Mouse (Mus musculus) limb, embryonic 13.5 days (tissue): ENCODE data around the gene Galr3. TPM values are rescaled to one million over a fixed set of nuclear protein-coding genes. Genes with fewer than 3 reads are reported as not detected.
"Not testable (repeated sequence)": the region's sequence is repeated elsewhere in the genome, so short reads cannot be mapped to it uniquely, and the experiment has no call there.

Source experiments
- ATAC-seq: fragments of 200-750 bp; cut with Nextera tagmentation; 2 replicates; pipeline ENCODE4 v1.8.0; 2017; ENCODE audit warnings: low read depth, moderate number of reproducible peaks, moderate TSS enrichment; ENCODE audit not compliant: low FRiP score
- H3K27ac ChIP-seq: fragments of 300-500 bp; sonication (generic); 2 replicates; pipeline ENCODE4 v1.5.1; 2015; ENCODE audit warnings: inconsistent platforms, mild to moderate bottlenecking, moderate library complexity
- H3K27me3 ChIP-seq: fragments of 300-500 bp; sonication (generic); 2 replicates; pipeline ENCODE4 v1.6.1; 2015; ENCODE audit warnings: mild to moderate bottlenecking, inconsistent platforms
- H3K36me3 ChIP-seq: fragments of 300-500 bp; sonication (generic); 2 replicates; pipeline ENCODE4 v1.6.1; 2015; ENCODE audit warnings: inconsistent platforms, mild to moderate bottlenecking, moderate library complexity
- H3K4me1 ChIP-seq: fragments of 300-500 bp; sonication (generic); 2 replicates; pipeline ENCODE4 v1.6.1; 2015; ENCODE audit warnings: inconsistent platforms
- H3K4me2 ChIP-seq: fragments of 300-500 bp; sonication (generic); replicated peaks from 2 replicates; pipeline ENCODE4 v1.6.1; 2015; ENCODE audit warnings: inconsistent platforms, mild to moderate bottlenecking, moderate library complexity
- H3K4me3 ChIP-seq: fragments of 300-500 bp; sonication (generic); 2 replicates; pipeline ENCODE4 v1.5.1; 2015; ENCODE audit warnings: moderate library complexity, mild to moderate bottlenecking, inconsistent platforms
- H3K9ac ChIP-seq: fragments of 300-500 bp; sonication (generic); 2 replicates; pipeline ENCODE4 v1.6.1; 2015; ENCODE audit warnings: mild to moderate bottlenecking, inconsistent platforms
- H3K9me3 ChIP-seq: fragments of 300-500 bp; sonication (generic); 2 replicates; pipeline ENCODE4 v1.6.1; 2016; ENCODE audit warnings: inconsistent platforms
- WGBS: fragments of 180-500 bp; shearing (Covaris S2); methylation state at CpG from one replicate; pipeline ENCODE4 v1.1.7; 2015; 5-methylcytosine and 5-hydroxymethylcytosine counted together
- polyA plus RNA-seq: library from polyadenylated mRNA; unstranded; fragments of >200 nt; fragmentation: Nextera tagmentation; extraction: Ambion mirVana; gene quantifications from 2 replicates; pipeline ENCODE4 v1.2.1, GENCODE M21; 2015

Galr3 gene
- polyA plus RNA-seq, 1 experiment from 2014 or later, result not detected

GRCm38 (mm10) chr15:79007059-79007458 lies 34.6 kb upstream of the Galr3 start:
- H3K27me3 ChIP-seq, result no peaks in the 10 kb centered on the region
- no peak overlapping the region for H3K27ac ChIP-seq
- 82% methylated on average over 5 of the region's 5 CpGs for WGBS
- no peaks in the 10 kb centered on the region for H3K4me1 ChIP-seq
- H3K4me3 ChIP-seq, result no peak overlapping the region
- no peaks in the 10 kb centered on the region for H3K9me3 ChIP-seq
- peaks cover 63% of the 10 kb centered on the region for H3K36me3 ChIP-seq
- H3K4me2 ChIP-seq, result no peak overlapping the region
- no peak for ATAC-seq
- no peak overlapping the region for H3K9ac ChIP-seq

GRCm38 (mm10) chr15:79007836-79008235 lies 33.8 kb upstream of the Galr3 start:
- H3K4me1 ChIP-seq, H3K4me3 ChIP-seq, H3K27me3 ChIP-seq, H3K27ac ChIP-seq, ATAC-seq, H3K9me3 ChIP-seq, H3K9ac ChIP-seq, H3K4me2 ChIP-seq: not testable (repeated sequence)
- H3K36me3 ChIP-seq, result peaks cover 55% of the 10 kb centered on the region
- WGBS, result 87% methylated on average over 6 of the region's 6 CpGs

GRCm38 (mm10) chr15:79009734-79010133 lies 32.0 kb upstream of the Galr3 start:
- H3K27ac ChIP-seq, result no peak overlapping the region
- no peak overlapping the region for H3K4me2 ChIP-seq
- H3K9me3 ChIP-seq, result no peaks in the 10 kb centered on the region
- WGBS, result 72% methylated on average over 5 of the region's 5 CpGs
- H3K9ac ChIP-seq, result no peak overlapping the region
- H3K4me1 ChIP-seq, result no peaks in the 10 kb centered on the region; the same call in 1 of the 2 replicates
- H3K36me3 ChIP-seq, result peaks cover 36% of the 10 kb centered on the region
- H3K4me3 ChIP-seq, result no peak overlapping the region
- H3K27me3 ChIP-seq, result no peaks in the 10 kb centered on the region
- no peak for ATAC-seq

GRCm38 (mm10) chr15:79011550-79011949 lies 30.1 kb upstream of the Galr3 start:
- Histone ChIP-seq H3K27me3 (no peaks in the 10 kb centered on the region), H3K36me3 (peaks cover 18% of the 10 kb centered on the region), H3K4me2 (no peak overlapping the region), H3K4me3 (no peak overlapping the region), H3K4me1 (no peaks in the 10 kb centered on the region; the same call in 1 of the 2 replicates), H3K27ac (no peak overlapping the region), H3K9me3 (no peaks in the 10 kb centered on the region), H3K9ac (no peak overlapping the region)
- 56% methylated on average over 10 of the region's 10 CpGs for WGBS
- ATAC-seq, result no peak

GRCm38 (mm10) chr15:79013382-79013781 lies 28.3 kb upstream of the Galr3 start:
- ATAC-seq, result no peak
- Histone ChIP-seq H3K36me3 (peaks cover 5% of the 10 kb centered on the region), H3K4me3 (no peak overlapping the region), H3K27ac (no peak overlapping the region), H3K9ac (no peak overlapping the region), H3K4me1 (no peaks in the 10 kb centered on the region; the same call in 1 of the 2 replicates), H3K27me3 (no peaks in the 10 kb centered on the region), H3K4me2 (no peak overlapping the region), H3K9me3 (no peaks in the 10 kb centered on the region)
- 56% methylated on average over 7 of the region's 7 CpGs for WGBS

GRCm38 (mm10) chr15:79018191-79018590 lies 23.5 kb upstream of the Galr3 start:
- H3K9me3 ChIP-seq, result no peaks in the 10 kb centered on the region
- H3K27me3 ChIP-seq, result no peaks in the 10 kb centered on the region
- H3K27ac ChIP-seq, result no peak overlapping the region
- 0 out of 2 replicates have a peak, but pooled peaks have one; percentile 4 for ATAC-seq
- WGBS, result 34% methylated on average over 4 of the region's 4 CpGs
- no peak overlapping the region for H3K4me2 ChIP-seq
- H3K4me1 ChIP-seq, result peaks cover 10% of the 10 kb centered on the region
- no peaks in the 10 kb centered on the region for H3K36me3 ChIP-seq
- no peak overlapping the region for H3K4me3 ChIP-seq
- no peak overlapping the region for H3K9ac ChIP-seq

GRCm38 (mm10) chr15:79018886-79019285 lies 22.8 kb upstream of the Galr3 start:
- 56% methylated on average over 3 of the region's 3 CpGs for WGBS

GRCm38 (mm10) chr15:79022671-79023230 lies 18.9 kb upstream of the Galr3 start:
- Histone ChIP-seq H3K27me3 (no peaks in the 10 kb centered on the region), H3K4me3 (no peak overlapping the region), H3K9me3 (no peaks in the 10 kb centered on the region), H3K4me2 (no peak overlapping the region), H3K4me1 (peaks cover 34% of the 10 kb centered on the region), H3K27ac (no peak overlapping the region), H3K36me3 (no peaks in the 10 kb centered on the region), H3K9ac (no peak overlapping the region)
- no peak for ATAC-seq
- WGBS, result 58% methylated on average over 10 of the region's 10 CpGs

More at GRCm38 (mm10) chr15:79018886-79019285, 22.8 kb upstream of the Galr3 start:
- no peak overlapping the region for H3K27ac ChIP-seq
- H3K27me3 ChIP-seq, result no peaks in the 10 kb centered on the region
- no peak for ATAC-seq
- peaks cover 10% of the 10 kb centered on the region; the same call in 1 of the 2 replicates for H3K4me1 ChIP-seq
- H3K36me3 ChIP-seq, result no peaks in the 10 kb centered on the region
- no peak overlapping the region for H3K4me2 ChIP-seq
- no peaks in the 10 kb centered on the region for H3K9me3 ChIP-seq
- no peak overlapping the region for H3K4me3 ChIP-seq
- peak overlapping the region; percentile 31; the same call in 1 of the 2 replicates for H3K9ac ChIP-seq

GRCm38 (mm10) chr15:79023366-79023765 lies 18.3 kb upstream of the Galr3 start:
- WGBS, result 65% methylated on average over 1 of the region's 1 CpGs
- Histone ChIP-seq H3K27me3 (no peaks in the 10 kb centered on the region), H3K4me2 (no peak overlapping the region), H3K4me3 (no peak overlapping the region), H3K4me1 (peaks cover 34% of the 10 kb centered on the region), H3K9ac (no peak overlapping the region), H3K27ac (no peak overlapping the region), H3K36me3 (no peaks in the 10 kb centered on the region), H3K9me3 (no peaks in the 10 kb centered on the region)
- ATAC-seq, result no peak

GRCm38 (mm10) chr15:79025687-79026308 lies 15.9 kb upstream of the Galr3 start:
- 10% methylated on average over 16 of the region's 18 CpGs for WGBS
- Histone ChIP-seq H3K36me3 (no peaks in the 10 kb centered on the region), H3K4me1 (peaks cover 38% of the 10 kb centered on the region), H3K4me3 (peak overlapping the region; percentile 22; the same call in 1 of the 2 replicates), H3K9ac (peak overlapping the region; percentile 55; the same call in 1 of the 2 replicates), H3K27me3 (no peaks in the 10 kb centered on the region), H3K9me3 (no peaks in the 10 kb centered on the region), H3K4me2 (peak overlapping the region; percentile 55), H3K27ac (no peak overlapping the region)
- no peak for ATAC-seq

GRCm38 (mm10) chr15:79026511-79027290 lies 15.0 kb upstream of the Galr3 start:
- no peaks in the 10 kb centered on the region for H3K9me3 ChIP-seq
- H3K27ac ChIP-seq, result peak overlapping the region; percentile 99; the same call in 1 of the 2 replicates
- H3K4me2 ChIP-seq, result peak overlapping the region; percentile 98
- no peak for ATAC-seq
- H3K4me3 ChIP-seq, result peak overlapping the region; percentile 81
- no peaks in the 10 kb centered on the region for H3K36me3 ChIP-seq
- peaks cover 46% of the 10 kb centered on the region for H3K4me1 ChIP-seq
- WGBS, result 44% methylated on average over 14 of the region's 14 CpGs
- H3K27me3 ChIP-seq, result no peaks in the 10 kb centered on the region
- H3K9ac ChIP-seq, result peak overlapping the region; percentile 100; the same call in 1 of the 2 replicates
